Mouse (Mus musculus): Measurements from ENCODE around the gene Stxbp2.

GRCm38 (mm10) chr8:3628014-3628413 is 2.7 kb upstream of the Stxbp2 start:
- TF ChIP-seq POLR2A (IDR thresholded peaks at IDR 0.05; ENCODE audit: low read depth, low read length): no peak
- TF ChIP-seq CTCF (IDR thresholded peaks at IDR 0.05; ENCODE audit: extremely low read depth, insufficient read length, insufficient replicate concordance, low read depth, low read length): peak; percentile 16; the same call in 1 of the 2 replicates
